Mouse (Mus musculus) gastrocnemius, postnatal 10 days (tissue): ENCODE measurements at regions not wholly inside any gene's neighbourhood (a gene's known extent, or its start where the extent isn't known, plus 50 kb on each side); places are given as distances from the start of the nearest gene placed in this dataset.

Experiments
- DNase-seq: peaks from one replicate; pipeline ENCODE4 v3.0.0; 2021; ENCODE audit warnings: mixed read lengths

DNA sequence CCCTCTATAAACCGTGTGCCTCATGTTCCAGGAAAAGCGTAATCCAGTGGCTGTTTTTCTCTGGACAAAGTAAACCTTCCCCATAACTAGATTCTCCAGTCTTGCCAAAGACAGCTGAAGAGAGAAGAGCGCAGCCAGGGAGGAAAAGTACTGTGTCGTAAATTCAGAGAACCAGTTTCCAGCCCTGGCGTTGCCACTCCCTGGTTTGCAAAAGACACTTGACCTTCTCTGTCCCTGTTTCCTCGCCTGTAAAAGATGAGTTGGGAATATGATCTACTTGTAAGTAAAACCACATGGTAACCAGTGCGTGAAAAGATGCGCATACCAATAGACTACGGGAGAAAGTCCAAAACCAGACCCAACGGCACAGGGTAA lies 160.1 kb upstream of the Paip1 start:
- DNase-seq, result no peak

DNA sequence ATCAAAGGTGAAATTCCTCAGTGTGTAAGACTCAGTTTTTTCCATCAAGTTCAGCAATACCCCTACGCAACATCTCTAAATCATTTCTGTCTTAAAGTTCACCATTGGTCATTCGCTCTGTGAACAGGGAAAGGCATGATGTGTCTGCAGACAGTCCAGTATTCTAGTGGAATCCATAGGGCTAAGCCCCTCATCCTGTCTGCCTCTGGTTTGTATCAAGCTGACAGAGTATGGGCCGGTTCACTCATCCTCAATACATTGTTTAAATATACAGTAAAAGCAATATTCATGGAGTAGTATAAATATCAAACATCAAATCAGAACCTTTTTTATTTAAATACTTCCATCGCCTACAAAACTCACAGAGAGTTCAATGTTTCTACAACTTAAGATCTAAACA lies 152.9 kb upstream of the Paip1 start:
- DNase-seq, result no peak

DNA sequence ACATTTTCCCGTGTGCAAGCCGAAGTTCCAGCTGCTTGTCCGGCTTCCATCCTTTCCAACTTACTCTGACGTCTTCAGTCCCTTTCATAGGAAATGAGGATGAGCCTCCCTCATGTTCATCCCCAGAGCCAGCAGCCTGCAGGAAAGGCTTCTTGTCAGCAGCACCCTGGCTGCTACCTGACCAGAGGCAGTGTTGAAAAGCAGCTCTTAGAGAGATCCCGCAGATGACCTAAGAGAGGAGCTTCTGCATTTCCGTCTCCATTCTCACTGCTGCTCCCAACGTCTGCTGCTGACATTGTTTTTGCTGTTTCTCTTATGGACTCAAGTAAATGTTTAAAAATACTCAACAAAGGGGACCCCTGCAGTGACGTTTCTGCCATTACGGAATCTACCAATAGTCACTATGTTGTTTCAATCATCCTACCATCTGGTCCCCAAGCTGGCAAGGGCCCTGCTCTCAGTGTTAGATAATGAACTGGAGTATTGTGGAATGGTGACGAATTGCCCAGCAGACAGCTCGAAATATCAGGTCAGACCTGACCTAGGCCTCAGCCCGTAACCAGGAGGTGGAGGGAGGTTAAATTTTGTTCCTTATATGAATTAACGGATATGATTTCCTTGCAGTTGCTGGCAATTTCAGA lies 151.0 kb upstream of the Paip1 start:
- no peak for DNase-seq

DNA sequence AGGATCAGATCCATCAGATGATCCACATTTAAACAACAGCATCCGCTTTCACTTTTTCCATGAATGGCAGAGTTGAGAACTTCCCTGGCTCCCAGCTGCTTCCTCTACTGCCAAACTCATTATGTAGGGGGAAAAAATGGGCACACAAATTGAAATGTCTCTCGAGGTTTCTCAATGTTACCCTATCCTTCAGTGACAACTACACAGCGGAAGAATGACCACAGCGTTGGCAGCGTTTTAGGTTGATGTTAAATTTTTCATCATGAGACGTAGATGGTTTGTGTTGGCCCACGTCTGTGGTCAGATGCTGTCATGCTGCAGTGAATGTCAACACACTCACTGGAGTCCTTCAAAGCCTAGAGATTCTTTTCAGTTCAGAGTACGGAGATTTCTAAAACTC lies 149.0 kb upstream of the Paip1 start:
- DNase-seq, result no peak

DNA sequence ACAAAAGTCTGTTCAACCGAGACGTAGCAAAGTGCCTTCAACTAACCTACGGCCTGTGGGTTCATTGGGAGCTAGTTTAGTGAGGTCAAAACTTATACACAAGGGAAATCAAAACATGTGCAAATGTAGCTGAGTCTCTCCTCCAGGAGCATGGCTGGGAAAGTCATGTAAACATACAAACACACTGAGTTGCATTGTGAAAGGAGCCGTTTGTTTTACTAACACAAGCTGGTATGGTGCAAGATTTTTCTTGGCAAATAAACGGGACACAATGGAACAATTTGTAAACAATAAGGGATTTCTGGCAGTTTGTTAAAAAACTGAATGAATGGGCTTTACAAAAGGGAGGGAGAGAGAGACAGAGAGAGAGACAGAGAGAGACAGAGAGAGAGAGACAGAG lies 147.8 kb upstream of the Paip1 start:
- DNase-seq, result no peak

DNA sequence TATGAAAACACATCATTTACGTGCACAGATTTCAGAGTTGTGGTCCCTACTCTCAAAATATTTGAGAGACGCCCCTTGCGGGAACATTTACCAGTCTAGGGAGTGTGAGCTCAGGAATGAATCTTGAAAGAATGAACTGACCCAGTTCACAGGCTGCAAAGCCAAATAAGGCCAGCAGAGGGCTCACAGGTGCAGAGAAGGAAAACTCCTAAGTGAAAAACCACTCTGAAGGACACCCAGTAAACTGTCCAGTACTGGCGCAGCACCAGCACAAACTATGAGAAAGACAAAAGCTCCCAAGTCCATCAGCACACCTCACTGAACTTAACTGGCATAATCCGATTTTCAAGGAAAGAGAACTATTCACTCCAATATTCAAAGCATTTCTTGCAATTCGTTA lies 145.0 kb upstream of the Paip1 start:
- peak; percentile 76 for DNase-seq

DNA sequence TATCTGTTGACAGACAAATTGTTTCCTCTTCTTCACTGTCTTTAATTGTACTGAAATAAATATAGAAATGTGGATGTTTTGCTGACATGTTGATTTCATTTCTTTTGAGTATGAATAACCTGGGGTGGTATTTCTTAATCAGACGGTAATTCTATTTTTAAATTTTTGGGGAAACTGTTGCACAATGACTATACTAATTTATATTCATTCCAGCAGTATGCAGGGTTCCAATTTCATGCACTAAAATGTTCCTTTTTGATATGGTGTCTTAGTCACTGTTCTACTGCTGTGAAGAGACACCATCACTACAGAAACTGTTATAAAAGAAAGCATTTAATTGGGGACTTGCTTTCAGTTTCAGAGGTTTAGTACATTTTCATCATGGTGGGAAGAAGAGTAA lies 119.2 kb upstream of the Paip1 start:
- no peak for DNase-seq

DNA sequence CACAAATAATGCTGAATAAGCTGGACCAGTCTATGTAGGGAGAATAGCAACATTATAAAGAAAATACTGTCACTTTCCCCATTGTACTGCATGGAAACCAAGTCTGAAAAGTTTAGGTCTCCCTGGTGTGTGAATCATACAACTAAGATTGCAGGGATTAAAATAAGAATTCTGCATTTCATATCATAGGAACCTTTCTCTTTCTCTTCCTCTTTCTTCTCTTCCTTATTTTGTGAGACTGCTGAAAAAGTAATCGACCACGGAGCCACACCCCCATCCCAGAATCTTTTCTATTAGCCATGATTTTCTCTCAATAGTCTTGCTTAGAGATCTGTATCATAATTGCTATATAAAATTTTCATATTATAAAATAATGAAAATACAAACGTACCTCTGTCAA lies 118.4 kb upstream of the Paip1 start:
- DNase-seq, result no peak

DNA sequence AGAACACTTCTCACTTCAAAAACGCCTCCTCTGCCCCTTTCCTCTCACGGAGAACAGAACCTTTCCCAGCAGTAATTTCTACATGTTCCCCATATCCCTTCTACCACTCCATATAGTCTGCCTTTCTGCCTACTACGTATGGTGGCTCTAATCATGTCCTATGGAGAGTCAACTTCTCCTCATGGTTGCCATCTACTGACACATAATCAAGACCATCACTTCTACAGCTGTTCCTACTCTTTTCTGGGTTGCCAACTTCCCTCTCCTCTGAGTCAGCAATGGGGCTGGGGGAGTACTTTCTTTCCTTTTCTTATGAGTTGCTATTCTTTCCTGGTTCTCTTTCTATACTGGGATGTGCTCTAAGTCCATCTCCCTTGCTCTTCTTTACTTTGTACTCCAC lies 114.0 kb upstream of the Paip1 start:
- no peak for DNase-seq

DNA sequence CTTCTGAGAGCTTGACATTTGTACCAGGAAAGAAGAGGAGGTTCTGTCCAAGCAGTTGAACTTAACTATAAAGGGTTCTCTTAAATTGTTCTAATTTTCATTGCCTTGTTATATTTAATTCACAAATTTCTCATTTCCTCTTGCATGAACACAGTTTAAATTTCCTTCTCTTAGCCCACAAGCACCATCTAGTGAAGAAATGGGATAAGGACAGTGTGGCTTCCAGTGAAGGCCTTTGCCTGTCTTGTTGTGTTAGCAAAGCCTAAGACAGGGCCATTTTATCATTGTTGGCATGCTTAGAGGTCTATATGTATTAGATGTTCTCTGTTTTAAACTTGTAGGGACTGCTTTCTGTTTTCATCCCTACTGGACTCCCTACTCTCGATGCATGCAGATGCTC lies 110.0 kb upstream of the Paip1 start:
- no peak for DNase-seq

DNA sequence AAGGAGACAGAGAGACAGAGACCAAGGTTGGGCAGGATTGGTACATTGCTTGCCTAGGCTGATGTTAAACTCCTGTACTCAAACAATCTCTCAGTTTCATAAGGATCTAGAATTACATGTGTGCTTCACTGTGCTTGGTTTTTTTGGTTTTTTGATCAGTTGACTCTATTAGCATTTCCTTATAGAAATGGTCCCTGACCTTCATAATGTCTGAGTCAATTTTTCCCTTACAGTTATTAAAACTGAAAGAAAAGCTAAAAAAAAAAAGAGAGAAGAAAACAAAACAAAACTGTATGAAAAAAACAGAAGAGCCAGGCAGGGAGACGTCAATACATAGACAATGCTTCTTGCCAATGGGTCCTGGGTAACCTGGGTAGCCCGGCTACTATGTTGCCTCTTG lies 102.9 kb upstream of the Paip1 start:
- DNase-seq, result no peak

DNA sequence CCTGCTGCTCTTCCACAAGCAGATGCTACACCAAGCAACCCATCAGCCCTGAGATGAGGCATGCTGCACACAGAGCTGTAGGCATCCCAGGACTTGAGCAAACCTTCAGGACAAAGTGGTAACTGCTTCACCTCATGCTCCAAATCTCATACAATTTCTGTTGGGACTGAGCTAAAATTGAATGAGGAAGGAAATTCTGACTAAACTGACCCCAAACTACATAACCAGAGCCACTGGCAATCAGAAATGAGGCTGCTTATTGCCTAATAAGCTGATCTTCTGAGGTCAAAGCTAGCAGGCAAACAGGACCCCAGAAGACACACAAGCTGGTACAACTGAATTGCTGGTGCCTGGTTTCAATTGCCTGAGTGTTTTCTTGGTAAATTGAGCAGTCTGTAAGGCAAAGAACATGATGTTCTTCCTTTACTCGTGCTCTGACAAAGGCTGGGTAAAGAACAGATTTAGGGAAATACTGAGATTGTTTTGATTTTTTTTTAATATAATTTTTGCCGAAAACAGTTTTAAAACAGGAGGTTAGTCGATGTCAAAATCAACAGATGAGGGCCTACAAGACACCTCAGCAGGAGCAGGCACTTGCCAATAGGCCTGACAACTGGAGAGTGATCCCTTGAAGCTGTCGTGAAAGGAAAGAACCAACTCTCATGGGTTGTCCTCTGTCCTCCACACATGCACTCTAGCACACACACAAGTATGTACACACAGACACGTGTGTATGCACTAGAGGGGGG lies 101.3 kb upstream of the Paip1 start:
- no peak for DNase-seq

DNA sequence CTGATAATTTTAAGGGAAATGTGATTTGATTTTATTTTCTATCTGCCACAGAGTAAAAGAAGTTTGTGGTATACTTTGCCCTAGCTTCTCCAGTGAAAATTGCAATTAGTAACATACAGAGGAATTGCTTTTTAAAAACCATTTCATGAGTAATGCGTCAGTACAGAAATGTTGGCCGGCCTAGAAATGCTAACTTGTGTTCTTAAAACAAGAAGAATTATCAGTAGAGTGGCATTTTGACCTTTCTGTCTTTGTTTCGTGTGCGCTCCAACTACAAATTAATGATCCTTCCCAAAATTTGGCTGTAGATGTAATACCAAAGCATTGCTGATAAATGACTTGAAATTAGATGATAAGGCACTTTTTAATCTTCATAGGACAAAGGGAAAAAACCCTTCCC lies 99.7 kb upstream of the Paip1 start:
- no peak for DNase-seq

DNA sequence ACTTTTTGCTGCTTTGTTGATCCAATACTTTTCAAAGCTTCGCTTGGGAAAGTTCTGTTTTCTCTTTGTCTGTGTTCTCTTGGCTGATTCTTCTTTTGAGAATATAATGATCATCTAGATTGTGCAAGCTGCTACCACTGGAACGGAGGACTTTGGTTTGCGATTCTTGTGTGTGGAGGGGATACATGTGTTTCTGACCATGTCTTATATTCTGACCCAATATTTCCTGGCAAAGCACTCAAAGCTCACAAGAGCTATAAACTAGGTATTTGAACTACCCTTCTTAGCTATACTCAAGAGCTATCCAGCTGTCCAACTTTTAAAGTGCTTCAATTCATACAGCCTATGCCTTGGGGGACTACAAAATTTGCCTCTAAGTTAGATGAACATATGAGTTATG lies 96.6 kb upstream of the Paip1 start:
- DNase-seq, result no peak

DNA sequence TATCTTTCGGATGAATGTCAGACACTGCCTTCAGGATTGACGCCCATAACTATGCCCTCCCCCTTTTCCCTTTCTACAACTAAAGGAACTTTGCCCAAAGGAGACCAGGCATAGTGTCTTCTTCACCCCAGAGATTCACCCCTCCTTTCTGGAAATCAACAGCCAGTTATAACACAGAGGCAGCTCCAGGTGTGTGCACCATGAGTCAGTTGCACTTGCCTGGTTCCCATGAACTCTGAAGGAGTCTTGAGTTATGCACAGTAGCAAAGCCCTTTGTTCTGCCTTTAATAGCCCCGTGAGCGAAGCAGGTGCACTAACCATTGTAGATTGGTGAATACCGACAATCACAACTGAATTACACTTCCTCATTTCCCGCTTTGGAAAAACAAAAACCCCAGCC lies 94.5 kb upstream of the Paip1 start:
- no peak for DNase-seq

DNA sequence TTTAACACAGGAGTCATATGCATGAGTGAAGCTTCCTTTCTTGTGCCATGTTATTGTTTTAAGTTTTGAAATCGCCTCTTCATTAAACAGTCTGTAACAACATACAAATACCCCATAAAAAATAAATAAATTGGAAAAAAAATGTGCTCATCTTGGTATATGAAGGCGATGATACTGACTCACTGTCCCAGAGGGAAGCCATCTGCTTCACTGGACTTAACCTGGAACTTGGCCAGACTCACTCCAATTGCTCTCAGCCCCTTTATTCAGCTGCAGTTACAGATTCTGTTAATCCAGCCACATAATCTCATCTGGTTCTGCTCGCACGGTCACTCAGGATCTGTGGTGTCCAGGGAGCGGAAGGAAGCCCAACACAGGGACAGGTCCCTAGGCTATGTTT lies 90.5 kb upstream of the Paip1 start:
- no peak for DNase-seq

DNA sequence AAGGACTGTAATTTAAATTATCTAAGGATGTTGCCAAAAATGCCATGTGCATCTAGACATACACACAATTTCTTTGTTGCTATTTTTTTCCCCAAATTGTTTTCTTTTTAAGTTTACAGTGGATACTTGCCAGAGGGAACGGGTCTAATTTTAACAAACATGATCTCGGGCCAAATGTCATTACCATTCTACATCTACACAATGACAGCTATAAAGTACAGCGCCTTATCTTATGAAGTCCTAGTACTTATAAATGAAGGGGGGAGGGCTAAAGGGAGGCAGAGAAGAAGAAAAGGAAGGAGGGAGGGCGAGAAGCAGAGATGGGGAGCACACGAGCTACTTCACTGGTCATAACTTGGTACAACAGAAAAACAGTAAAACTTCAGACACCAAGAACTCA lies 89.4 kb upstream of the Paip1 start:
- no peak for DNase-seq

DNA sequence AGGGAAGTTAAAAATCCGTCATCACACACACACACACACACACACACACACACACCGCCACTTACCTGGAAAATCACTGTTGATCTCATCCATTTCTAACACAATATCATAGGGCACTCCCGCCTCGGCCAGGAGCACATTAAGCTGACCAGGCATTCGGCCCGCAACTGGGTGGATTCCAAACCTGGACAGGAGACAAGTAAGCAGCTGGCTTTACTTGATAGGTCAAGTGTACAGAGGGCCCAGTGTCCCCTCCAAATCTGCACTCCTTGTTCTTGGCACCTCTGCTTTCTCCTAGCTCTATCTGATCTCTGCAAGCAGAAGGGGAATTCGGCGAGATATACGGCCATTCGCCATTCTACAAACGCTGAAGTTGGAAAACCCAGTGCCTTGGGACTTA lies 88.6 kb upstream of the Paip1 start:
- DNase-seq, result peak; percentile 75

DNA sequence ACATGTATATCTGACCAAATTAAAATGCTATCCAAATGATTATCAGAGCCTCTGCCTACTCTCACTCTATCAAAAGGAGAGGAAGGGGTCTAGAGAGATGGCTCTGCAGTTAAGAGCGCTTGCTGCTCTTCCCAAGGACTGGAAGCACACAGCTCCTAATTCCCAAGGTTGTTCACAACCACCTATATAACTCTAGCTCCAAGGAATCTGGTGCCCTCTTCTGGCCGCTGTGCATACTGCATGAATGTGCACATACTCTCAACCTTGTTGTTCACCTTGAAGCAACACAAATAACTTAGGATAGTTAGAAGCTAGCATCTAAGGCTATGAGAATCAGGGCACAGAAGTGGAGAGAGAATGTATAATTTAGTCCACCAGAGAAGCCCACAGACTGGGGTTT lies 86.6 kb upstream of the Paip1 start:
- peak; percentile 54 for DNase-seq

DNA sequence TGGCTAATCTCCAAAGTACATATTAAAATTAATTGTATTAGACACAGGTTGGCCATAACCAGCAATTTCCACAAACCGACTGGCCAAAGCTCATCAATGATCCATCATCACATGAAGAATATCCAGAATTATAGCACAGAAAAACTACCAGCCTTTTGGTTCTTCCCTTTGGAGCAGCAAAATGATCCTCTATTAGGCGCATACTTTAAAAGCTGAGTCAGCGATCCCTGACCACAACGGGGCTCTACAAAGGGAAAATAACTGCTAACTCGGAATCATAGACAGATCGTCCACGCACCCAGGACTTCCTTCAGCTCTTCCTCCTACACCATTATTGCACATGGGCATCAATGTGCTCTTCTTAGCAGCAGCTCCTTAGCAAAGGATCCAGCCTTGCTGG lies 85.6 kb upstream of the Paip1 start:
- DNase-seq, result no peak

DNA sequence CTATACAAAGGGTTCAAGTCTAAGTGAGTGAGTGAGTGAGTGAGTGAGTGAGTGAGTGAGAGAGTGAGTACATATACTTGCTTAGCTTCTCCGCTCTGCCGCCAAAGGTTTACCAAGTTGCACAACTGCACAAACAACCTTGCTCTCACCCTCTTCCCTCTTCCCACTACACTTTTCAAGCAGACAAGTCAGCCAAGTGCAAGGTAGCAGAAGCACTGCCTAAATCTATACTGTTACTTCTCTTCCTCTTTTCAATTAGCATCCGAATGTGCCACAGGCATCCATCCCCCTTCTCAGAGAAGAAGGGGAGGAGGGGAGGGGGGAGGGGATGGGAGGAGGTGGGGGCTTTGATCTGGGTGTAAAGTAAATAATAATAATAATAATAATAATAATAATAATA lies 80.4 kb upstream of the Paip1 start:
- DNase-seq, result no peak

DNA sequence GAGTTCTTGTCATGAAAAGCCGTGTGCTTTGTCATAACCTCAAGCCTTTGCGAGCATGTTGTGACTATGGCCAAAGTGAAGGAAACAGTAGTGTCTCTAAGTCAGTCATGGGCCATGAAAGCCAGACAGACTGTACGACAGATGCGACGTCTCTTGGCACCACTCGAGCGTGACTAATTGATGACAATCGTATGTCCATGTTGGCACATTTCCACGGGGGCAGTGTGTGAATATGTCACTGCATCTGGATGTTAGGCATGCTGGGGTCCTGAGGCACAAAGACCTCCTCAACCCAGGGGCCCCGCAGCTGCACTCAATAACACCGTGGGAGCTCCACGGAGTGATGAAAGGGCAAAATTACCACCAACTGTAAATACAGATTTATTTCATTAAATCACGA lies 77.1 kb upstream of the Paip1 start:
- DNase-seq, result no peak

DNA sequence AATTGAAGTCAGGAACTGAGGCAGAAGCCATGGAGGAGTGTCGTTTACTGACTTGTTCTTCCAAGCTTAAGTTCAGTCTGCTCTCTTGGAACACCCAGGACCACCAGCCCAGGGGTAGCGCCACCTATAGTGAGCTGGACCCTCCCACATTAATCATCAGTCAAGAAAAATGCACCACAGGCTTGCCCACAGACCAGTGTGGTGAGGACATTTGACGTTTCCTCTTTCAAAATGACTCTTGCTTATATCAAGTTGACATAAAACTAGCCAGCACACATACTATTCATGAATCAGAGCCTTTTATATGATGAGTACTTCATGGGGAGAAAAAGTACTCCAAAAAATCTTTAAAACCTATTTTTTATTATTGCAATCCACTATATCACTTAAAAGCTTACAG lies 69.7 kb upstream of the Paip1 start:
- no peak for DNase-seq

DNA sequence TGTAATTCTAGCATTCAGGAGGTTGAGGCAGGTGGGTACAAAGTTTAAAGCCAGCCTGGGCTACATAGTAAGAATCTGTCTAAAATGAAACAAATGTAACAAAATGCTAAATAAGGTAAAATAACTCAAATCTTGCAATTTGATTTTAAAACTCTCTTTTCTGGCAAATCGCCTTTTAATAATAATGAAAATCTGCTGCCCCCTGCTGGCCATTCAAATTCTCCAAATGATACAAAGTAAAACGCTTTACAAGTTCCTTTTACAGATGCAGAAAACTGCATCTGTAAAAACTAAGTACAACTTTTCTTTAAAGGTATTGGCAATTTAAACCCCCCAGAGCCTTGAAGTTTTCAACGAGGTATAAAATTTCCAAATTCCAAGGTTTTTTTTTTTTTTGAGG lies 65.0 kb upstream of the Paip1 start:
- peak; percentile 53 for DNase-seq

DNA sequence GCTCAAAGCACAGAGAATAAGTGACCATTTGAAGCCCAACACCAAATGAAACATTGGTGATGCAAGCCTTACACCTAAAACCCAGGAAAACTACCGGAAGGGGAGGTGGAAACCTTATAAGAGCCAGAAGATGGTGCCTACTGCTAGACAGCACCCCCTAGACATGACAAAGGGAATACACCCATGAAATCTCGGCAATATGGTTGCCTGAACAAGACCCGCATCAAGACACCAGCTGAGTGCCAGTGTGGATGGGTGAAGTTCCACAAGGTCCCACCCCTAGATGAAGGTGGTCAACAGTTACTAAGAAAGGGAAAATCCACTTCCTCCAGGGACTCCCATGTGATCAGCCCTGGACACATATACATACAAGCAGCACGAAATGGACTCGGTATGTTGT lies 64.2 kb upstream of the Paip1 start:
- DNase-seq, result no peak
